Mouse (Mus musculus): ENCODE results near the gene Usp22.

- no peak for TF ChIP-seq CTCF (IDR thresholded peaks at IDR 0.05; ENCODE audit: insufficient read depth, low read depth, low read length)
- TF ChIP-seq POLR2A (IDR thresholded peaks at IDR 0.05; ENCODE audit: insufficient read depth, low read depth, low read length): no peak
Measured at GRCm38 (mm10) chr11:61129305-61129704, 45.5 kb downstream of the Usp22 start.

Data from olfactory bulb, adult 2 months (tissue).